Mouse (Mus musculus): ENCODE results near the gene Gm6356. TPM values are rescaled to one million over a fixed set of nuclear protein-coding genes. Genes with fewer than 3 reads are reported as not detected.
"Not testable (repeated sequence)": the region's sequence is repeated elsewhere in the genome, so short reads cannot be mapped to it uniquely, and the experiment has no call there.

Gm6356 gene
- polyA plus RNA-seq (2014; fragmentation: Nextera tagmentation; extraction: Ambion mirVana) = not detected in 2 replicates

GRCm38 (mm10) chr14:6973718-6974117 is at the start of gene Gm6356:
Gm6356 (minus strand) TSS chr14:6973818.
- not testable (repeated sequence) for H3K9ac ChIP-seq (ENCODE audit: low read length); H3K27ac ChIP-seq (replicated peaks; ENCODE audit: low read depth, low read length); H3K4me1 ChIP-seq (ENCODE audit: control insufficient read depth, insufficient read depth, low read length); H3K9me3 ChIP-seq (ENCODE audit: control insufficient read depth, low read length); H3K36me3 ChIP-seq (ENCODE audit: control insufficient read depth, insufficient read depth, low read length); H3K4me2 ChIP-seq (ENCODE audit: low read depth, severe bottlenecking); ATAC-seq (ENCODE audit: insufficient number of reproducible peaks, low FRiP score, low TSS enrichment, low read depth); DNase-seq (ENCODE audit: low spot score); H3K4me3 ChIP-seq (ENCODE audit: low read depth, low read length); H3K27me3 ChIP-seq (ENCODE audit: control insufficient read depth, insufficient read depth, low read length)
- 61% methylated on average over 1 of the region's 2 CpGs for WGBS

Other genes starting within 250 kb of the Gm6356 start
- 5.1 and 5.3 TPM in 2 replicates for gene Gm3636, start 231.5 kb downstream of the Gm6356 start, polyA plus RNA-seq (2014; fragmentation: Nextera tagmentation; extraction: Ambion mirVana)
- not detected in 2 replicates for gene Gm8362, start 199.4 kb downstream of the Gm6356 start, polyA plus RNA-seq (2014; fragmentation: Nextera tagmentation; extraction: Ambion mirVana)
- gene Gm3642, start 133.5 kb downstream of the Gm6356 start, polyA plus RNA-seq (2014; fragmentation: Nextera tagmentation; extraction: Ambion mirVana) = not detected in 2 replicates
- gene Gm3667, start 83.9 kb downstream of the Gm6356 start, polyA plus RNA-seq (2014; fragmentation: Nextera tagmentation; extraction: Ambion mirVana) = 1.3 and 2.9 TPM in 2 replicates
- gene Gm10406, start 53.6 kb upstream of the Gm6356 start, polyA plus RNA-seq (2014; fragmentation: Nextera tagmentation; extraction: Ambion mirVana) = 0.26 and 1.1 TPM in 2 replicates
- not detected in 2 replicates for gene Gm3685, start 71.2 kb upstream of the Gm6356 start, polyA plus RNA-seq (2014; fragmentation: Nextera tagmentation; extraction: Ambion mirVana)
- gene Gm3696, start 126.8 kb upstream of the Gm6356 start, polyA plus RNA-seq (2014; fragmentation: Nextera tagmentation; extraction: Ambion mirVana) = 1.8 and 2.2 TPM in 2 replicates
- not detected in 2 replicates for gene Gm6676, start 151.6 kb upstream of the Gm6356 start, polyA plus RNA-seq (2014; fragmentation: Nextera tagmentation; extraction: Ambion mirVana)
- gene Gm3512, start 200.7 kb upstream of the Gm6356 start, polyA plus RNA-seq (2014; fragmentation: Nextera tagmentation; extraction: Ambion mirVana) = 4.7 and 4.9 TPM in 2 replicates
- gene Gm16434, start 220.7 kb upstream of the Gm6356 start, polyA plus RNA-seq (2014; fragmentation: Nextera tagmentation; extraction: Ambion mirVana) = not detected in 2 replicates